In the genomic region with DNA sequence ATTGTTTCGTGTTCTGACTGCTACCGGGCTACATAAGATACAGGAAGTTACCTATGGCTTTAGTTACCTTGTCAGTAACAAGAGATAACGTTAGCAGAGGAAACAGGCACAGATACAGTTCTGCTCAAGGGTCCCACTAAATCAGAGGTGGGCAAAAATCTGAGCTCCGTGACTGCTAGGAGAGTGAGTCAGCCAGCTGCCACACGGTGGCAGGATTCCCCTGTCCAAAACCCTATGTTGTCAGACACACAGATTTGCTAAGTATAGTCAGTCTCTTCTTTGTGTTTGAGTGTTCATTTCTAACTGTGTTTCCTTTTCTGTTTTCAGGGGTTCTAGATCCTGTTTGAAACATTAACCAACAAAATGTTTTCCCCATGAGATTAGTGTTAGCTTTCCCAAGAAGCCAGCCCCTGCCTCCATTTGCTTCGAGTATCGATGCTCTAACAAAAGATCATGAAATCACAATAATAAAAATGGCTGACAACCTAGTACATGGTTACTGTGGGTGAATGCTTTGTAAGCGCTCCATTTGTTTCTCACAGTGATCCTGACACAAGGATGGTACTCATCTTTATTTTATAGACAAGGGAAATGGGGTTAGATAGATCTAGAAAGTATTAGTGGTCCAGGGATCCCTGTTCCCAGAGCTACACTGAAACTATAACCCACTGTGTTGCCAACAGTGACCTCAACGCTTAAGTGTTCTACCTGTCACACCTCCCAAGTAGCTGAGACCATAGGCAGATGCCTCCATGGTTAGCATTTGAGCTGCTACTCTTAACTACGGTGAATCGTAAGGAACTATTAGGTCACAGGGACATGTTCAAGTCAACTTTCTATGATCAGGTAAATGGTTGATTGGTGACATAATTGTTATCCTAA, we compare ENCODE assay signal across 9 mouse cellular contexts. TPM values are rescaled to one million over a fixed set of nuclear protein-coding genes. Genes with fewer than 3 reads are reported as not detected.
DNase-seq lines count a peak whose midpoint lies in the region; ATAC-seq and TF ChIP-seq lines count a peak whose summit lies in the region.
"Had no signal": no experiment of that assay in that cellular context is flagged by ENCODE, and none has a peak within 500 bp of the region (broad histone marks: within the 10 kb centered on the region; RNA-seq: fewer than 3 reads in every experiment).

No protein-coding gene starts in this region.

- H3K9me3 ChIP-seq in intestine, embryonic 15.5 days, result no peaks in the 10 kb centered on the region
- no peaks in the 10 kb centered on the region for H3K9me3 ChIP-seq in midbrain, postnatal 0 days (ENCODE audit: low read length)
- H3K9me3 ChIP-seq: lung, embryonic 15.5 days had no signal

- no peaks in the 10 kb centered on the region for H3K36me3 ChIP-seq in intestine, embryonic 15.5 days
- H3K36me3 ChIP-seq in midbrain, postnatal 0 days (ENCODE audit: insufficient read depth, low read length), result 0 out of 2 replicates have a peak, but pooled peaks cover 2% of the 10 kb centered on the region
- H3K36me3 ChIP-seq: lung, embryonic 15.5 days had no signal

- H3K4me1 ChIP-seq in intestine, embryonic 15.5 days (replicated peaks), result no peaks in the 10 kb centered on the region
- no peaks in the 10 kb centered on the region for H3K4me1 ChIP-seq in midbrain, postnatal 0 days (ENCODE audit: insufficient read depth, low read length)
- H3K4me1 ChIP-seq: lung, embryonic 15.5 days had no signal

- peak; percentile 66 for DNase-seq in heart, adult 11 months
- DNase-seq in heart, postnatal 25 days (ENCODE audit: low spot score), result no peak
- DNase-seq in adrenal gland, adult 2 months, result peak; percentile 44
- DNase-seq in forelimb bud, embryonic 11.5 days (ENCODE audit: low read depth, low spot score), result peak; percentile 65
- DNase-seq in left cerebral cortex, postnatal 25 days (ENCODE audit: low spot score in 2 of 2), result peak; percentile 63
- DNase-seq in midbrain, postnatal 0 days (ENCODE audit: low spot score), result peak; percentile 84

- no peaks in the 10 kb centered on the region for H3K27me3 ChIP-seq in intestine, embryonic 15.5 days (replicated peaks)
- no peaks in the 10 kb centered on the region for H3K27me3 ChIP-seq in midbrain, postnatal 0 days (ENCODE audit: insufficient read depth, low read length)
- H3K27me3 ChIP-seq: lung, embryonic 15.5 days had no signal

- peak; percentile 62; the same call in 1 of the 2 replicates for ATAC-seq in intestine, embryonic 15.5 days
- peak; percentile 91 for ATAC-seq in midbrain, postnatal 0 days (ENCODE audit: low FRiP score)
- no peak for ATAC-seq in monocyte, adult 5-6 weeks (replicated peaks; ENCODE audit: insufficient number of reproducible peaks, low FRiP score, low TSS enrichment, poor library complexity, severe bottlenecking)

- peak; percentile 94 for TF ChIP-seq CTCF in midbrain, postnatal 0 days (IDR thresholded peaks at IDR 0.05)

- no peak overlapping the region for H3K4me3 ChIP-seq in intestine, embryonic 15.5 days (replicated peaks)
- no peak overlapping the region for H3K4me3 ChIP-seq in midbrain, postnatal 0 days (ENCODE audit: low read depth, low read length)
- H3K4me3 ChIP-seq: lung, embryonic 15.5 days had no signal

- intact Hi-C loops in heart, postnatal 25 days (cut with DNase I), result loop anchor here (1.0 to 5.0 kb wide), 4 partner anchors 82 to 400 kb away; a partner anchor contains a TSS
- intact Hi-C loops in left cerebral cortex, postnatal 25 days (cut with DNase I), result loop anchor here (1.0 to 10.0 kb wide), 4 partner anchors 214 to 884 kb away; a partner anchor contains a TSS

- H3K9ac ChIP-seq in intestine, embryonic 15.5 days, result no peak overlapping the region
- H3K9ac ChIP-seq in midbrain, postnatal 0 days (replicated peaks; ENCODE audit: low read length, poor library complexity, severe bottlenecking), result no peak overlapping the region
- H3K9ac ChIP-seq: lung, embryonic 15.5 days had no signal

- no peak overlapping the region for H3K27ac ChIP-seq in intestine, embryonic 15.5 days
- H3K27ac ChIP-seq in midbrain, postnatal 0 days (ENCODE audit: low read depth, low read length), result no peak overlapping the region
- H3K27ac ChIP-seq: lung, embryonic 15.5 days had no signal

- 53% methylated on average over 11 of the region's 11 CpGs for WGBS in intestine, embryonic 15.5 days
- 58% methylated on average over 11 of the region's 11 CpGs for WGBS in midbrain, postnatal 0 days

- H3K4me2 ChIP-seq in intestine, embryonic 15.5 days (replicated peaks), result no peak overlapping the region
- H3K4me2 ChIP-seq in midbrain, postnatal 0 days (ENCODE audit: low read depth, low read length, poor library complexity, severe bottlenecking), result no peak overlapping the region
- H3K4me2 ChIP-seq: lung, embryonic 15.5 days had no signal

RNA-seq across cellular contexts. Expression of a gene that starts 15.3 kb away (rescaled TPM):
- total RNA-seq in heart, postnatal 25 days (2021), result 1 to 10 TPM; 6.7 to 8.2 TPM
- total RNA-seq in adrenal gland, adult 2 months (2021), result 10 to 100 TPM; 12.5 to 15.1 TPM
- 4.1 and 5.2 TPM in 2 replicates for polyA plus RNA-seq in adrenal gland, adult 2 months (2012; rRNA removed)
- polyA plus RNA-seq in intestine, embryonic 15.5 days (2015; fragmentation: Nextera tagmentation; extraction: Ambion mirVana), result 25.6 and 26.6 TPM in 2 replicates
- total RNA-seq in left cerebral cortex, postnatal 25 days (2021), result 10 to 100 TPM; 12.8 to 13.1 TPM
- total RNA-seq in midbrain, postnatal 0 days (2014; rRNA removed), result 15.5 and 18.4 TPM in 2 replicates
- polyA plus RNA-seq in midbrain, postnatal 0 days (2015; fragmentation: Nextera tagmentation; extraction: Ambion mirVana), result 18.1 TPM in 2 replicates
- total RNA-seq in monocyte, adult 5-6 weeks (2017), result 3.8 to 18.1 TPM (median 7.0 TPM) in 3 replicates

RNA-seq across cellular contexts. Expression of a gene that starts 15.3 kb away (rescaled TPM):
- 10 to 100 TPM; 18.4 to 22.5 TPM for total RNA-seq in heart, postnatal 25 days (2021)
- 10 to 100 TPM; 42.6 to 53.2 TPM for total RNA-seq in adrenal gland, adult 2 months (2021)
- polyA plus RNA-seq in adrenal gland, adult 2 months (2012; rRNA removed), result 0.28 and 0.46 TPM in 2 replicates
- polyA plus RNA-seq in intestine, embryonic 15.5 days (2015; fragmentation: Nextera tagmentation; extraction: Ambion mirVana), result 94.7 and 127 TPM in 2 replicates
- total RNA-seq in left cerebral cortex, postnatal 25 days (2021), result 10 to 100 TPM; 20.8 to 21.8 TPM
- 6.1 and 9.5 TPM in 2 replicates for total RNA-seq in midbrain, postnatal 0 days (2014; rRNA removed)
- 44.2 and 52.7 TPM in 2 replicates for polyA plus RNA-seq in midbrain, postnatal 0 days (2015; fragmentation: Nextera tagmentation; extraction: Ambion mirVana)
- total RNA-seq in monocyte, adult 5-6 weeks (2017), result 15.8 to 23.5 TPM (median 20.3 TPM) in 3 replicates

RNA-seq across cellular contexts. Expression of a gene that starts 30.8 kb away (rescaled TPM):
- 10 to 100 TPM; 33.6 to 34.5 TPM for total RNA-seq in heart, postnatal 25 days (2021)
- total RNA-seq in adrenal gland, adult 2 months (2021), result 10 to 100 TPM; 32.8 to 36.4 TPM
- polyA plus RNA-seq in adrenal gland, adult 2 months (2012; rRNA removed), result 0.88 and 1.5 TPM in 2 replicates
- 11.4 and 13.3 TPM in 2 replicates for polyA plus RNA-seq in intestine, embryonic 15.5 days (2015; fragmentation: Nextera tagmentation; extraction: Ambion mirVana)
- 10 to 100 TPM; 22.3 to 31.7 TPM for total RNA-seq in left cerebral cortex, postnatal 25 days (2021)
- 3.9 and 6.8 TPM in 2 replicates for total RNA-seq in midbrain, postnatal 0 days (2014; rRNA removed)
- polyA plus RNA-seq in midbrain, postnatal 0 days (2015; fragmentation: Nextera tagmentation; extraction: Ambion mirVana), result 11.6 and 15.5 TPM in 2 replicates
- 62.2 to 64.0 TPM (median 62.3 TPM) in 3 replicates for total RNA-seq in monocyte, adult 5-6 weeks (2017)

RNA-seq across cellular contexts. Expression of a gene that starts 57.4 kb away (rescaled TPM):
- total RNA-seq in heart, postnatal 25 days (2021), result not detected
- total RNA-seq in adrenal gland, adult 2 months (2021), result not detected
- not detected in 2 replicates for polyA plus RNA-seq in adrenal gland, adult 2 months (2012; rRNA removed)
- not detected in 2 replicates for polyA plus RNA-seq in intestine, embryonic 15.5 days (2015; fragmentation: Nextera tagmentation; extraction: Ambion mirVana)
- not detected for total RNA-seq in left cerebral cortex, postnatal 25 days (2021)
- total RNA-seq in midbrain, postnatal 0 days (2014; rRNA removed), result not detected in 2 replicates
- polyA plus RNA-seq in midbrain, postnatal 0 days (2015; fragmentation: Nextera tagmentation; extraction: Ambion mirVana), result not detected in 2 replicates
- total RNA-seq in monocyte, adult 5-6 weeks (2017), result 0.38 TPM in 1 of 3 replicates, not detected in the others
- polyA plus RNA-seq: lung, embryonic 15.5 days had no signal
